Mouse (Mus musculus) CH12.LX (cell line): ENCODE measurements around the gene Fcgr1. TPM values are rescaled to one million over a fixed set of nuclear protein-coding genes. Genes with fewer than 3 reads are reported as not detected.

Experiments used
- DNase-seq: peaks from one replicate; pipeline ENCODE4 v3.0.0-alpha.2; 2013; ENCODE audit errors: extremely low read depth
- H3K27ac ChIP-seq: 2 replicates; pipeline ENCODE4 v1.5.1; 2012; ENCODE audit warnings: low read depth, mild to moderate bottlenecking, control low read depth, moderate library complexity; ENCODE audit not compliant: insufficient read depth
- H3K27me3 ChIP-seq: replicated peaks from 2 replicates; pipeline ENCODE3; 2012; ENCODE audit warnings: inconsistent platforms
- H3K36me3 ChIP-seq, 2 experiments: replicated peaks in 1 of 2; 2 replicates each; pipeline versions ENCODE3 to v1.6.1; 2012; ENCODE audit warnings: inconsistent platforms in 1 of 2, low read length in 1 of 2, mild to moderate bottlenecking in 1 of 2, mixed read lengths in 1 of 2, moderate library complexity in 1 of 2; ENCODE audit not compliant: control insufficient read depth in 1 of 2, insufficient read depth in 1 of 2
- H3K4me1 ChIP-seq, 2 experiments: 2 replicates each; pipeline ENCODE4 v1.6.1; 2012; ENCODE audit warnings: inconsistent platforms in 1 of 2, moderate library complexity in 1 of 2; ENCODE audit not compliant: insufficient read depth in 2 of 2, control insufficient read depth in 1 of 2
- H3K4me2 ChIP-seq: 2 replicates; pipeline ENCODE4 v1.6.1; 2012; ENCODE audit warnings: low read depth, mild to moderate bottlenecking, control low read depth; ENCODE audit not compliant: poor library complexity, insufficient read depth, severe bottlenecking
- H3K4me3 ChIP-seq, 3 experiments: fragments of 150-350 bp in 1 of 3; sonication (generic) in 1 of 3; replicated peaks in 1 of 3; 2 replicates each; pipeline versions ENCODE3 to v1.5.1; 2011 to 2012; ENCODE audit warnings: low read depth in 2 of 3, low read length in 2 of 3, mild to moderate bottlenecking in 2 of 3, moderate library complexity in 2 of 3, control low read depth in 1 of 3, improper control_type of control experiment in 1 of 3, inconsistent platforms in 1 of 3, mixed read lengths in 1 of 3; ENCODE audit not compliant: poor library complexity in 1 of 3
- H3K79me2 ChIP-seq: replicated peaks from 2 replicates; pipeline ENCODE4 v1.6.1; 2012; ENCODE audit warnings: mild to moderate bottlenecking, moderate library complexity; ENCODE audit not compliant: control insufficient read depth, poor library complexity, insufficient read depth, severe bottlenecking; ENCODE audit errors: extremely low read depth
- H3K9ac ChIP-seq: 2 replicates; pipeline ENCODE4 v1.6.1; 2012; ENCODE audit warnings: low read depth, mild to moderate bottlenecking, control low read depth, moderate library complexity; ENCODE audit not compliant: insufficient read depth
- H3K9me3 ChIP-seq: replicated peaks from 2 replicates; pipeline ENCODE3; 2012; ENCODE audit warnings: low read length, inconsistent platforms, mixed read lengths
- BHLHE40 ChIP-seq: IDR thresholded peaks from 2 replicates; pipeline ENCODE4 v1.6.1; 2011; ENCODE audit warnings: mild to moderate bottlenecking, low read depth, low read length, improper control_type of control experiment
- CHD1 ChIP-seq: IDR thresholded peaks from 2 replicates; pipeline ENCODE4 v1.6.1; 2012; ENCODE audit warnings: low read depth, low read length, improper control_type of control experiment, inconsistent platforms
- CHD2 ChIP-seq: IDR thresholded peaks from 2 replicates; pipeline ENCODE4 v1.6.1; 2011; ENCODE audit warnings: low read length, improper control_type of control experiment
- CTCF ChIP-seq, 2 experiments: IDR thresholded peaks in 1 of 2; conservative IDR thresholded peaks in 1 of 2; 2 replicates each; pipeline ENCODE4 v1.5.1; 2011 to 2012; ENCODE audit warnings: low read depth in 2 of 2, low read length in 2 of 2, improper control_type of control experiment in 1 of 2, inconsistent platforms in 1 of 2, mild to moderate bottlenecking in 1 of 2, moderate library complexity in 1 of 2
- E2F4 ChIP-seq: IDR thresholded peaks from 2 replicates; pipeline ENCODE4 v1.6.1; 2011; ENCODE audit warnings: low read depth, low read length, improper control_type of control experiment; ENCODE audit not compliant: insufficient replicate concordance
- ELF1 ChIP-seq: IDR thresholded peaks from 2 replicates; pipeline ENCODE4 v1.6.1; 2014; ENCODE audit warnings: low read depth, mild to moderate bottlenecking, inconsistent platforms, low read length, improper control_type of control experiment
- EP300 ChIP-seq: IDR thresholded peaks from 2 replicates; pipeline ENCODE4 v1.6.1; 2011; ENCODE audit warnings: low read length, improper control_type of control experiment
- ETS1 ChIP-seq: conservative IDR thresholded peaks from 2 replicates; pipeline ENCODE4 v1.6.1; 2012; ENCODE audit warnings: low read depth, mild to moderate bottlenecking, inconsistent platforms, low read length, improper control_type of control experiment, moderate library complexity
- HCFC1 ChIP-seq: IDR thresholded peaks from 2 replicates; pipeline ENCODE4 v1.6.1; 2012; ENCODE audit warnings: low read depth, mild to moderate bottlenecking, inconsistent platforms, low read length, improper control_type of control experiment
- IRF4 ChIP-seq: IDR thresholded peaks from 2 replicates; pipeline ENCODE4 v1.6.1; 2014; ENCODE audit warnings: low read depth, mild to moderate bottlenecking, inconsistent platforms, low read length, improper control_type of control experiment
- JUN ChIP-seq: IDR thresholded peaks from 2 replicates; pipeline ENCODE4 v1.6.1; 2011; ENCODE audit warnings: low read depth, mild to moderate bottlenecking, low read length, improper control_type of control experiment, moderate library complexity; ENCODE audit not compliant: insufficient read depth
- KAT2A ChIP-seq: IDR thresholded peaks from 2 replicates; pipeline ENCODE4 v1.6.1; 2012; ENCODE audit warnings: low read length, improper control_type of control experiment, inconsistent platforms; ENCODE audit not compliant: insufficient replicate concordance
- MAFK ChIP-seq: IDR thresholded peaks from 2 replicates; pipeline ENCODE4 v1.6.1; 2011; ENCODE audit warnings: low read length, improper control_type of control experiment; ENCODE audit not compliant: insufficient replicate concordance
- MAZ ChIP-seq: IDR thresholded peaks from 2 replicates; pipeline ENCODE4 v1.6.1; 2012; ENCODE audit warnings: low read depth, mild to moderate bottlenecking, inconsistent platforms, low read length, improper control_type of control experiment, moderate library complexity
- MEF2A ChIP-seq: IDR thresholded peaks from 2 replicates; pipeline ENCODE4 v1.6.1; 2014; ENCODE audit warnings: low read depth, mild to moderate bottlenecking, inconsistent platforms, low read length, improper control_type of control experiment, borderline replicate concordance
- MXI1 ChIP-seq: IDR thresholded peaks from 2 replicates; pipeline ENCODE4 v1.6.1; 2011; ENCODE audit warnings: mild to moderate bottlenecking, low read depth, low read length, improper control_type of control experiment
- MYC ChIP-seq: IDR thresholded peaks from 2 replicates; pipeline ENCODE4 v1.6.1; 2011; ENCODE audit warnings: low read depth, mild to moderate bottlenecking, improper control_type of control experiment, low read length
- NELFE ChIP-seq: IDR thresholded peaks from 2 replicates; pipeline ENCODE4 v1.6.1; 2011; ENCODE audit warnings: low read depth, low read length, improper control_type of control experiment
- PAX5 ChIP-seq: IDR thresholded peaks from 2 replicates; pipeline ENCODE4 v1.6.1; 2012; ENCODE audit warnings: low read length, inconsistent platforms, mixed read lengths
- POLR2A ChIP-seq: IDR thresholded peaks from 2 replicates; pipeline ENCODE4 v1.6.1; 2011; ENCODE audit warnings: low read depth, mild to moderate bottlenecking, improper control_type of control experiment, low read length
- POLR2AphosphoS2 ChIP-seq: IDR thresholded peaks from 2 replicates; pipeline ENCODE4 v1.6.1; 2011; ENCODE audit warnings: low read depth, low read length, improper control_type of control experiment
- RAD21 ChIP-seq: IDR thresholded peaks from 2 replicates; pipeline ENCODE4 v1.6.1; 2011; ENCODE audit warnings: low read depth, mild to moderate bottlenecking, low read length, improper control_type of control experiment, moderate library complexity
- RCOR1 ChIP-seq: conservative IDR thresholded peaks from 2 replicates; pipeline ENCODE4 v1.6.1; 2012; ENCODE audit warnings: low read depth, mild to moderate bottlenecking, inconsistent platforms, low read length, improper control_type of control experiment
- SIN3A ChIP-seq: IDR thresholded peaks from 2 replicates; pipeline ENCODE4 v1.6.1; 2012; ENCODE audit warnings: low read length, improper control_type of control experiment, inconsistent platforms
- SMC3 ChIP-seq: IDR thresholded peaks from 2 replicates; pipeline ENCODE4 v1.6.1; 2011; ENCODE audit warnings: low read depth, low read length, improper control_type of control experiment
- TBP ChIP-seq: conservative IDR thresholded peaks from 2 replicates; pipeline ENCODE4 v1.6.1; 2011; ENCODE audit warnings: low read depth, low read length, improper control_type of control experiment
- TCF12 ChIP-seq: IDR thresholded peaks from 2 replicates; pipeline ENCODE4 v1.6.1; 2014; ENCODE audit warnings: low read depth, mild to moderate bottlenecking, inconsistent platforms, low read length, improper control_type of control experiment
- UBTF ChIP-seq: IDR thresholded peaks from 2 replicates; pipeline ENCODE4 v1.6.1; 2012; ENCODE audit warnings: low read depth, mild to moderate bottlenecking, inconsistent platforms, low read length, improper control_type of control experiment, moderate library complexity
- USF1 ChIP-seq: IDR thresholded peaks from 2 replicates; pipeline ENCODE4 v1.6.1; 2014; ENCODE audit warnings: low read depth, mild to moderate bottlenecking, inconsistent platforms, low read length, improper control_type of control experiment
- USF2 ChIP-seq: conservative IDR thresholded peaks from 2 replicates; pipeline ENCODE4 v1.6.1; 2011; ENCODE audit warnings: low read depth, low read length, improper control_type of control experiment
- ZC3H11A ChIP-seq: IDR thresholded peaks from 2 replicates; pipeline ENCODE4 v1.6.1; 2012; ENCODE audit warnings: low read depth, mild to moderate bottlenecking, inconsistent platforms, low read length, improper control_type of control experiment
- ZKSCAN1 ChIP-seq: IDR thresholded peaks from 2 replicates; pipeline ENCODE4 v1.6.1; 2012; ENCODE audit warnings: low read depth, inconsistent platforms, low read length, improper control_type of control experiment, borderline replicate concordance
- ZMIZ1 ChIP-seq: IDR thresholded peaks from 2 replicates; pipeline ENCODE4 v1.6.1; 2012; ENCODE audit warnings: low read depth, mild to moderate bottlenecking, inconsistent platforms, low read length, improper control_type of control experiment
- ZNF384 ChIP-seq: IDR thresholded peaks from 2 replicates; pipeline ENCODE4 v1.6.1; 2012; ENCODE audit warnings: low read depth, low read length, improper control_type of control experiment, inconsistent platforms
- dilution Hi-C: fragments of 300-500 bp; cut with MboI; formaldehyde crosslinking; loops from 2 replicates; pipeline ENCODE4 v1.14.3; 2020; ENCODE audit warnings: low sequenced_read_pairs; ENCODE audit not compliant: extremely low pct_unique_long_range_greater_than_20kb, extremely low pct_ligation_motif_present
- in situ Hi-C: fragments of 300-500 bp; cut with MboI; formaldehyde crosslinking; loops from 3 replicates; pipeline ENCODE4 v1.14.3; 2019; ENCODE audit warnings: low sequenced_read_pairs, low pct_ligation_motif_present, low pct_unique_long_range_greater_than_20kb, mixed read lengths
- polyA plus RNA-seq: library from polyadenylated mRNA; unstranded; fragments of >175 nt; gene quantifications from 2 replicates; pipeline ENCODE4 v1.2.1, GENCODE M21; 2012; ENCODE audit warnings: low read depth; ENCODE audit not compliant: insufficient read length
- total RNA-seq, 2 experiments: library from RNA; depleted of rRNA; stranded (reverse); fragments of 300-350 nt in 1 of 2; fragments of >200 nt in 1 of 2; gene quantifications; 2 replicates each; pipeline ENCODE4 v1.2.3; 2012 to 2014

Gene Fcgr1
- total and polyA plus RNA-seq, 3 experiments: not detected

- TF ChIP-seq JUN (peak; percentile 74), HCFC1 (peak; percentile 87), ZKSCAN1 (no peak), UBTF (peak; percentile 98), ZNF384 (peak; percentile 84), ETS1 (peak; percentile 72)
Measured at GRCm38 (mm10) chr3:96262979-96263550, 30.7 kb downstream of the Fcgr1 start, which contains the start of gene Hist2h4 (continued).

DNA sequence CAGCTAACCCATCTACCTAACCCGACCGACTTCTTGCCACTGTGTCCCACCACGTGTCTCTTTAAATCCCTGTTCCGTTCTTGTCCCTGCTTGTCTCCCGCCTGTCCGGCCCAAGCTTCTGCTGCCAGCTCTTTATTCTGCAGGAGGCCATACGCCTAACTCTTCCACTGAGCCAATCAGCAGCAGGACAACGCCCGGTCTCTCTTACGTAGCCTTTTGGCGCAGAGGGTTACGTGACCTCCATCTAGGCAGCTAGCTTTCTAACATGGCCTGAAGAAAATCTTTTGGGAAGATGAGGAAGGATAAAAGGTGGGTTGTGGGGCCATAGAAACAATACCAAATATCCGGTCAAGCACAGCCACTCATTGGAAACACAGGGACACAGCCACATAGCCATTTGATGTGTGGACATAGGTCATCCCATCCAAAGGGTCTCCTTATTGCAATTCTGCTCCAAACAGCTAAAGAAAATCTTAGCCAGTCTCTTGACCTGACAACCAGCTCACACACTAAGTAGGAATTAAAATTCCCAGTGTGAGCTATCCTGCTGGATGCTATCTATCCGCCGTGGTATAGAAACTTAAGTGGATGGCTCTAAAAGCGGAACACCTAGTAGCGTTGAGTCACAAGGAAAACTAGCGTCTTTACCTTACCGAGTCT lies 31.4 kb downstream of the Fcgr1 start:
- dilution Hi-C loops: no loop called here
- H3K9ac ChIP-seq: peak overlapping the region; percentile 85
- no peaks in the 10 kb centered on the region for H3K27me3 ChIP-seq
- 0 out of 2 replicates have a peak, but pooled peaks cover 10% of the 10 kb centered on the region for H3K79me2 ChIP-seq
- no peaks in the 10 kb centered on the region for H3K9me3 ChIP-seq
- H3K4me1 ChIP-seq: peaks cover 0 to 40% of the 10 kb centered on the region in 2 experiments; a peak in 3 of 4 replicates
- in situ Hi-C loops: no loop called here
- no peaks in the 10 kb centered on the region for H3K36me3 ChIP-seq
- peak overlapping the region; percentile 81 for H3K4me2 ChIP-seq
- peak; percentile 90 for DNase-seq
- H3K4me3 ChIP-seq: peak overlapping the region; percentile 62 to 67 (median 63)
- peak overlapping the region; percentile 98 for H3K27ac ChIP-seq
- TF ChIP-seq JUN (no peak), TCF12 (peak; percentile 10; the same call in 1 of the 2 replicates), RCOR1 (0 out of 2 replicates have a peak, but pooled peaks have one; percentile 36), KAT2A (no peak), PAX5 (no peak), MXI1 (peak; percentile 79; the same call in 1 of the 2 replicates), BHLHE40 (no peak; the same call in 1 of the 2 replicates), POLR2A (peak; percentile 78), HCFC1 (no peak; the same call in 1 of the 2 replicates), POLR2AphosphoS2 (peak; percentile 100), ETS1 (no peak), MAFK (no peak), USF1 (no peak), USF2 (no peak), MEF2A (no peak; the same call in 1 of the 2 replicates), RAD21 (no peak), ZKSCAN1 (no peak), CTCF (conservative IDR thresholded peaks at IDR 0.05 in 1 of 2, IDR thresholded peaks at IDR 0.05 in 1 of 2; ENCODE audit: low read depth in 2 of 2, low read length in 2 of 2) (no peak), EP300 (no peak), E2F4 (no peak), CHD2 (peak; percentile 54; the same call in 1 of the 2 replicates), ZMIZ1 (no peak; the same call in 1 of the 2 replicates), UBTF (no peak), SIN3A (no peak; the same call in none of the 2 replicates), MYC (peak; percentile 62; the same call in 1 of the 2 replicates), NELFE (no peak; the same call in 1 of the 2 replicates), TBP (peak; percentile 82), CHD1 (peak; percentile 92), ELF1 (no peak), ZC3H11A (no peak), IRF4 (0 out of 2 replicates have a peak, but pooled peaks have one; percentile 45), MAZ (no peak; the same call in 1 of the 2 replicates), SMC3 (no peak; the same call in 1 of the 2 replicates)
